Mouse (Mus musculus): ENCODE measurements around the gene Ifit1.

GRCm38 (mm10) chr19:34620871-34621270 is 19.8 kb upstream of the Ifit1 start:
- TF ChIP-seq CTCF (IDR thresholded peaks at IDR 0.05; ENCODE audit: extremely low read depth, insufficient read depth, low read length) (no peak), POLR2A (IDR thresholded peaks at IDR 0.05; ENCODE audit: extremely low read depth, insufficient read depth, low read length) (no peak)

Data from cortical plate, adult 2 months (tissue).